Mouse (Mus musculus): ENCODE results near the gene Defb29.

Defb29 gene

GRCm38 (mm10) chr2:152500863-152501229, 39.1 kb downstream of the Defb29 start:
- no peak for DNase-seq (ENCODE audit: low spot score)

- no peak for DNase-seq (ENCODE audit: low spot score)
Measured at GRCm38 (mm10) chr2:152500204-152500862, 39.6 kb downstream of the Defb29 start.

DNA sequence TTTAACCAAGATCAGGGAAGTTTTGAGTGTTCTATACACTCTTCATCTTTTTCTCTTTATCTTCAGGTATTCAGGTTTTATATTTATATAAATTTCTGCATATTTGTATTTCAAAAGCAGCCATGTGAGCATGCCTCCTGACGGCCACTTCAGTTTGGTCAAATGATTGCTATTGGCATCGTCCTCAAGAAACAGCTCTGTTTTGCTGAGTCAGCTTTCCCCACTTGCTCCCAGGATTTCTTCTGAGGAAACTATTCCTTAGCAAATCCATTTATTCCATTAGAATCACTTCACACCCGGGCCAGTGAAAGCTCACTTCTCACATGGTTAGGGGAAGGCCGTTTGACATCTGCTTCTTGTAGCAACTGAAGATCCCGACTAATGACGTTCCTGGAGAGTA, 41.9 kb downstream of the Defb29 start:
- no peak for DNase-seq (ENCODE audit: low spot score)

GRCm38 (mm10) chr2:152493151-152493550, 46.7 kb downstream of the Defb29 start:
- DNase-seq (ENCODE audit: low spot score): no peak

DNA sequence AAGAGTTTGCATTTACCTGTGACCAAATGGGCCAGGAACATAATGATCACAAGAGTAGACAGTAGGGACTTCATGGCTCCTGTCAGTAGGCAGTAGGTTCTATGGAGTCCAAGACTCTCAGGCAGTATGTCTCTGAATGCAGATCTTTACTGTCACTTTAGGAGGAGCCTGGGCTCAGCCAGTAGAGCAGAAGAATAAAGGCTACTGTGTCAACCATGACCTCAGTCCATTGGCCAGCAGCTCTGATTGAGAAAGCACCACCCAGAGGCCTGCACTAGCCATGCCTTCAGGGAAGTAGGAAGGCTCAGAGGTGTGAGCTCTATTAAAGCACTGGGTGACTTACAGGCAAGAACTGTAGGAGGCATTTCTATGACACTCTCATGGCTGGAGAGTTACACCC, 49.9 kb downstream of the Defb29 start, which contains the start of gene Defb22:
Gene Defb22, minus strand, starts transcription at position 101 of the 400 bp plus-strand sequence.
- DNase-seq (ENCODE audit: low spot score): no peak
